Mouse (Mus musculus) adrenal gland, postnatal 36 days (tissue): ENCODE results near the gene Zfr. TPM values are rescaled to one million over a fixed set of nuclear protein-coding genes. Genes with fewer than 3 reads are reported as not detected.

ENCODE experiments used
- microRNA-seq: library from miRNA; unstranded; fragments of <30 nt; microRNA quantifications from one replicate; pipeline ENCODE4 v1.2.0, GENCODE M21; 2021
- total RNA-seq, 2 experiments: library from RNA; stranded (reverse); gene quantifications; 2 replicates each; pipeline ENCODE4 v1.2.3; 2021

The Zfr gene
- total RNA-seq, 2 experiments from 2014 or later: 117 to 215 TPM

Small RNA genes within 50 kb of the gene (microRNA-seq; reads per million reads assigned to microRNA genes)
- not detected for gene Mir1898

Other genes starting within 250 kb of the Zfr start
- gene Npr3, start 210.5 kb upstream of the Zfr start, total RNA-seq: 10 to 100 TPM; 10.2 to 19.9 TPM
- gene Sub1, start 120.8 kb upstream of the Zfr start, total RNA-seq: 100 to 1,000 TPM; 226 to 248 TPM
- gene Mtmr12, start 87.2 kb downstream of the Zfr start, total RNA-seq: 10 to 100 TPM; 21.2 to 24.8 TPM
- 100 to 1,000 TPM; 138 to 153 TPM for gene Golph3, start 203.6 kb downstream of the Zfr start, total RNA-seq
- 1 to 10 TPM in 1 of 2 experiments, under 1 TPM in 1; 0.92 to 1.3 TPM for gene 1810049J17Rik, start 204.1 kb downstream of the Zfr start, total RNA-seq